Mouse (Mus musculus) testis, adult 2 months (tissue): Measurements from ENCODE around the gene Fabp7. TPM values are rescaled to one million over a fixed set of nuclear protein-coding genes. Genes with fewer than 3 reads are reported as not detected.

ENCODE experiments used
- H3K27ac ChIP-seq: fragments of 200-500 bp; 2 replicates; pipeline ENCODE4 v1.5.1; 2012; ENCODE audit warnings: low read depth, low read length; ENCODE audit not compliant: control insufficient read depth, insufficient read depth
- H3K27me3 ChIP-seq: fragments of 200-500 bp; 2 replicates; pipeline ENCODE4 v1.6.1; 2012; ENCODE audit warnings: mild to moderate bottlenecking, low read length, moderate library complexity; ENCODE audit not compliant: control insufficient read depth, insufficient read depth
- H3K36me3 ChIP-seq: fragments of 200-500 bp; 2 replicates; pipeline ENCODE4 v1.6.1; 2012; ENCODE audit warnings: mild to moderate bottlenecking, low read length; ENCODE audit not compliant: control insufficient read depth, insufficient read depth
- H3K4me1 ChIP-seq: fragments of 200-500 bp; 2 replicates; pipeline ENCODE4 v1.6.1; 2012; ENCODE audit warnings: low read length; ENCODE audit not compliant: control insufficient read depth, insufficient read depth
- H3K4me3 ChIP-seq: fragments of 200-500 bp; 2 replicates; pipeline ENCODE4 v1.5.1; 2012; ENCODE audit warnings: low read depth, mild to moderate bottlenecking, low read length, moderate library complexity, mixed read lengths; ENCODE audit not compliant: control insufficient read depth
- CTCF ChIP-seq: fragments of 200-500 bp; IDR thresholded peaks from 2 replicates; pipeline ENCODE4 v1.5.1; 2012; ENCODE audit warnings: low read depth, mild to moderate bottlenecking, inconsistent platforms, low read length, moderate library complexity; ENCODE audit not compliant: control insufficient read depth, insufficient read depth, insufficient replicate concordance
- POLR2A ChIP-seq: fragments of 200-500 bp; IDR thresholded peaks from 2 replicates; pipeline ENCODE4 v1.6.1; 2012; ENCODE audit warnings: low read depth, mild to moderate bottlenecking, inconsistent platforms, low read length, moderate library complexity; ENCODE audit not compliant: control insufficient read depth
- polyA plus RNA-seq: library from polyadenylated mRNA; depleted of rRNA; stranded (reverse); fragments of >200 nt; gene quantifications from 2 replicates; pipeline ENCODE4 v1.2.3, GENCODE M21; 2012; rRNA removed

Fabp7 gene
- polyA plus RNA-seq, 1 experiment, result not detected

GRCm38 (mm10) chr10:57835982-57836381 is 51.3 kb downstream of the Fabp7 start:
- no peak for TF ChIP-seq POLR2A
- TF ChIP-seq CTCF, result no peak
- Histone ChIP-seq H3K27ac (no peak overlapping the region), H3K4me1 (no peaks in the 10 kb centered on the region), H3K36me3 (no peaks in the 10 kb centered on the region), H3K4me3 (no peak overlapping the region), H3K27me3 (no peaks in the 10 kb centered on the region)

Other genes starting within 250 kb of the Fabp7 start
- 300 and 384 TPM in 2 replicates for gene Pkib, start 152.9 kb upstream of the Fabp7 start, polyA plus RNA-seq
- 16.7 TPM in 2 replicates for gene Smpdl3a, start 9.5 kb downstream of the Fabp7 start, polyA plus RNA-seq